Mouse (Mus musculus): ENCODE measurements at regions not wholly inside any gene's neighbourhood (a gene's known extent, or its start where the extent isn't known, plus 50 kb on each side); places are given as distances from the start of the nearest gene placed in this dataset.
"Not testable (repeated sequence)": the region's sequence is repeated elsewhere in the genome, so short reads cannot be mapped to it uniquely, and the experiment has no call there.

DNA sequence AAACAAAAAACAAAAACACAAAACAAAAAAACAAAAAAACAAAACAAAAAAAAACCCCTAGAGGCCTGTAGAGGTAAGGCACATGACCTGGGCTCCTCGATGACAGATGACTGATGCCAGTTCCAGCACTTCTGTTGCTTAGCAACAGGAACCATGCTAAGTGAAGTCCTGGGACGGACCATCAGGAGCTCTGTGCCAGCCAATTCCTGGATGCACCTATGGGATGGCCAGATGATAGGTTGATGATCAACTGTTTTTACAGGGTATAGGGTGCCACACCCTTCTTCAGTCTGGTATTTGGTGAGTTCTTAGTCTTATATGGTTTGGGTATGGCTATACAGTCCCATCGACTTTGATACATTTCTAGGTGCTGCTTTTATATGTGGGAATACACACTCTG lies 209.9 kb downstream of the Med10 start:
- no peak for DNase-seq

DNA sequence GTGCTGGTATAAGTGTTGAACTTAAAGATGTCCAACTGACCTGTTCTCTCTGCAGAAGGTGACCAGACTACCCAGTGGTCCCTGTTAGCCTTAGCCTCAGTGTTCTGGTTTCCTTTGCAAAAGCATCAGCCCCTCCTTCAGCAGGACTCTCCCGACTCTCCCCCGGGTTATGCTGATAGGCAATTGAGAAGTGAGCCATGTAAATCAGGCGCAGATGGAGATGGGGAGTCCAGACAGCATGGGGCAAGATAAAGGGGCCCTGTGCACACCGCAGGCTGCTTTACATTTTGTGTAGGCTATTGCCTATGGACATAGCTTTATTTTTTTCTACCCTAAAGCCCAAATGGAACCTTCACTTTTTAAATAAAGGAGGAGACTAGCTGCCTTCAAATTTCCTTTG lies 213.0 kb downstream of the Med10 start:
- no peak for DNase-seq

DNA sequence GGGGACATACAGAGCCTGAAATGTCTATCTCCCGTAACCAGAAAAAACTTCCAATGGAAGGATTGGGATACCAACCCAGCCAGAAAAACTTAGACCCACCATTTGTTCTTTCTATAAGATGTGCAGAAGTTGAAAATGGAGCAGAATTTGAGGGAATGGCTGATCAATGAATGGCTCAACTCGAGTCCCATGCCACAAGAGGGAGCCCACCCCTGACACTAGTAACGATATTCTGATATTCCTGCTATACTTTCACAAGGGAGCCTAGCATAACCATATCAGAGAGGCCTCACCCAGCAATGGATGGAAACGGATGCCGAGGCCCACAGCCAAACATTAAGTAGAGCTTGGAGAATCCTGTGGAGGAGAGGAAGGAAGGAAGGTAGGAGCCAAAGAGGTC lies 215.3 kb downstream of the Med10 start:
- DNase-seq, result no peak

DNA sequence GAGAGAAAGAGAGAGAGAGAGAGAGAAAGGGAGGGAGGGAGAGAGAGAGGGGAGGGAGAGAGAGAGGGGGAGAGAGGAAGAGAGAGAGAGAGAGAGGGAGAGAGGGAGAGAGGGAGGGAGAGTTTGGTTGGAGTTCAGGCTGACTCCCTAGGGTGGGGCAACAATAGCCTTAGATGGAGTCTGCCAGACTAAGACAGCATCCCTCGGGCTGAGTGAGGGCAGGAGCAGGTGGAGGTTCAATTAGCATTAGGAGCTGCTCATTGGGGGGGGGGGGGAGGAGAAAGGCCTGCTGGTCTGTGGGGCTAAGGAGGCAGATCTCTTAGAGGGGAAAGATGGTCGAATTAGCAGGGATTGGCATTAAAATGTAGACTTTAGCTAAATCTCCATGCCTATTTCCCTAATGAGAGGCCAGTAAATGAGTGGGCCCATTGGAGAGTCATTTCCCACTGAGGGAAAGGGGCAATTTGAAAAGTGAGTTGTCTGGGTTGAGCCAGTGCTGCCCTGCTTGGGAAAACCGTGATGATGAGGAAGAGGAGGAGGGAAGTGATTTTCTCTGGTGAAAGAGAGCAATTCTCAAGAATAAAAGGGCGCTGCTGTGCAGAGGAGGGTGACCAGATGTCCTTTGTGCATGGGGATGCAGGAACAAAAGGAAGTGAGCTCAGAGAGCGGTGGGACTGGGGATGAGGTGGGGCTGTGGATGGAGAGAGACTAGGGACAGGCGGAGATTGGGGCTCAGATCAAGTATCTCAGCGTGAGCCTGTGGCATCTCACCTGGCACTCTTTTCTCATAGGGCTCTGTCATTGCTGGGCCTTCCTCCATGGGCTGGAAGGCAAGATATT lies 218.0 kb downstream of the Med10 start:
- DNase-seq, result no peak

DNA sequence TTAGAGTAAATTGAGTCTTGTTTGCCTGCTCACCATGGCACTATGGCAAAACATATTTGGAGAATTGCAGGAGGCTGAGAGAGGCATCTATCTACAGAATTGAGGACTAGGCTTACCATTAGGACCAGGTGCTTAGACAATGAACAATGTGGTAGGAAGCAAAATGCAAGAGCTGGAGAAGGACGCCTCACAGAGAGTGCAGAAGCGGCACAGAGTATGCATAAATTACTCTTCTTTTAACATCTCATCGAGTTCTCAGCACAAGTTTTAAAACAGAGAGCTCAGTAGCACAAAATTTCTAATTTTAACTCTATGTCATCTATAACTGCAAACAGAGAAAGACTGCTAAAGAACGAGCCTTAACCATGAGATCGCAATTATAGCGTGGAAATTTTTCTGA lies 231.1 kb downstream of the Med10 start:
- no peak for DNase-seq

DNA sequence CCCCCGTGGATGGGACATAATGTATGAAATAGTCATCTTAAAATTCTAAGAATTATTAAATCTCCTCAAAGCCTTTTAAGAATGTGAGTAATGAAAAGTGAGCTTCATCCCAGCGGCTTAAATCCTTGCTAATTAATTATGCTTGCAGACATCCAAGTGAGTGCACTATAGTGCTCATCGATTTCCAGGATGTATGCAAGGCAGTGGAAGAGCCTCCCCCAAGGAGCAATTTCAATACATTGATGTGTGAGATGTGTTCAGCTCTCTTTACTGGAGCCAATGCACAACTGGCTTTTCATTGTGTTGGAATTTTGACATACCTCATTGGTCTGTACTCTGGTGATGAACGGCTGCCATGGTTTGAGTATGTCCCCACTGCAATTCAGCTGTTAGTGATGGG lies 231.6 kb downstream of the Med10 start:
- no peak for DNase-seq

DNA sequence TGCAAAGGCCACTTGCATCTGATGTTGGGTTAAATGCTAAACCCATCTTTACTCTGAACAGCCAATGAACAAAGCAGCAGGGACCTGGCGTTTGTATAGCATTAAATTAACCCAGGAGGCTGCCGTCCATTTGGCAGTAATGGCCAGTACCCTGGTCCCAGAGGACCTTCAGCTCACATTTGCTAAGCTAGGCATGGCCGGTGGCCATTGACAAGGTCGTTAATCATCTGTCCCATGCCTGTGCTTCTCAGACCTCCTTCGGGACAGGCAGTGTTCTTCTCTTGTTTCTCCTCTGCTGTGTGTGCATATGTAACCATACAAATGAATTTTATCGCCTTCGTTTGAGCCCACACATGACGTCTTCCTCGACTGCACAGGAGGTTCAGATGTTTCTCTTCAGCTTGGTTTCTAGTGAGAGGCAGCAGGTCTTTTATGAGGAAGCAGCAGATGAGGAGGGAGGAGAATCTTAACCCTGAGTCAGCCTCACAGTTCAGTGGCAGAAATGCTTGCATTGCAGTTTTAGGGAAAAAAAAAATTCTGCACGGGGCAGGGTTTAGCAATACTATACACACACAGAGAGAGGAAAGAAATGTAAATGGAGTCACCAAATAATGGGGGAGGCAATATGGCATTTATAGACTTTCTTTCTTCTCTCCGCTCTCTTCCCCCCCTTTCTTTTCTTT lies 235.9 kb downstream of the Med10 start:
- DNase-seq, result no peak

DNA sequence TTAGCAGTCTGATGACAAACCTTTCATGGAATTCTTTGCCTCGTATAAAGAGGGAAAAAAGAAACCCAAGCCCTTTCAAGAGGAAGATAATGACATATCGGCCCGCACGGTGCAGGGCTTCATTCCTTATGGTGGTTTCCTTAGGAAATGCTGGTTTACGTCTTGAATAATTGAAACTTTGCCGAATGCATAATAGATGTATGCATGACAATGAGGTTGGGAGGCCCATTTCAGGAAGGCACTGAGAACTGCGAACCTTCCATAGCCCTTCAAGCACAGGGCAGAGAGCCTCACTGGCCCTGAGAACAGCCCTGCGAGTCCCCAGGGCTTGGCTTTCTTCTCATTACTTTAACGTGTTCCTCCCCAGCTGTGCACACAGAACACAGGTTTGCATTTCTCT lies 255.7 kb downstream of the Med10 start:
- DNase-seq, result no peak

DNA sequence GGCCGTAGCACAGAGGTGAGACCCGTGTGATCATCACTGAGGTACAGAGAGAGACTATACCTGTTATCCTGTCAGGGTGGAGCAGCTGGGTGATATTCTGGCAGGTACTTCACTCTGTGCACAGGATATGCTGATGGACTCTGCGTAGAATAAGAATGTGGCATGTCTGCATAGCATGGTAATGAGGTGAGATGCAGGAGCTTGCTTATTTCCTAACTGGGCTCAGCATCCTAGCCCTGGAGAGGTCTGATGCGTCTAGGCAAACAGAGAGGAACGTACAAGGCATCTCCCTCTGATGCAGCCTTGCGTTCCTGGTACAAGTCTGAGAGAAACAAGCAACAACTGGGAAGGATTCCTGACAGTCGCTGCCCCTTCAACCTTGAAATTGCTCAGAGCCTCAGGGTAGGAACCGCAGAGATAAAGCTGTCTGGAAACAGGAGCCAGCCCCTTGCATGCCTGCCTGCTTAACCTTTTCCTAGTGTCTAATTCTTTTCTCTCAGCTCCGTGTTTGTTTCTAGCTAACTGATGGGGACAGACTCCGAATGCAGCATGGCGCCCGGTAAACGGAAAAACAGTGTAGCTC lies 259.3 kb downstream of the Med10 start:
- no peak for DNase-seq

DNA sequence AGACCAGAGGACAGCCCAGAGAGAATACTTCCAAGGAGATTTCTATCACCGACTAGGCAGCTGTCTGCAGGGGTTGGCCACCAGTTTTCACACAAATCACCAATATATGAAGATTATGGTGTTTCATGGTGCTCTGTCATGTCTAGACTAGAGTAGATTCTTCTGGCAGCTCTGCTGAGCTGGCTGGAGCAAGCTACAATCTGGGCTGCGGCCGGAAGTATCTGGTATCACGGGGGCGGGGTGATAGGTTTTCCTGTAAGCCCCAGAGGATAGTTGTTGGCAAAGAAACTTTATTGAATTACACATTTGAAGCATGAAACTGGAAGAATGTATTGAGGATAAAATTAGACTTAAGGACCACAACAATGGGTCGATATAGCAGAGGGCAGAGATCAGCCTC lies 271.5 kb downstream of the Med10 start:
- no peak for DNase-seq

DNA sequence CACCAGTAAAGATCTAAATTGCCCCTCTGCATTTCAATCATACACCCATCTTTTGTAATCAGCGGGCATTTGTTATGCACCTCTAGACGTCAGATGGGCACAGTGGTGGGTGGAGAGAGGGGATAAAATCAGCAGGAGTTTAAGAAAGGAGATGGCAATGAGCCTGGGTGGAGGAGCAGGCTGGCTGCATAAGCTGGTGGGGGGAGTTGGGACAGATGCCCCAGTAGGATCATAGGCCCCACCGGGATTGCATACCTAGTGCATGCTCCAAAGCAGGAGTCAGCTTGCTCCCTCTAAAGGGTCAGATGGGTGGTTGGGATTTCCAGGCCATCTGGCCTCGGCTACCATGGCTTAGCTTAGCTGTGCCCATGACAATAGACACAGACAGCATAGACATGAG lies 273.2 kb downstream of the Med10 start:
- no peak for DNase-seq

DNA sequence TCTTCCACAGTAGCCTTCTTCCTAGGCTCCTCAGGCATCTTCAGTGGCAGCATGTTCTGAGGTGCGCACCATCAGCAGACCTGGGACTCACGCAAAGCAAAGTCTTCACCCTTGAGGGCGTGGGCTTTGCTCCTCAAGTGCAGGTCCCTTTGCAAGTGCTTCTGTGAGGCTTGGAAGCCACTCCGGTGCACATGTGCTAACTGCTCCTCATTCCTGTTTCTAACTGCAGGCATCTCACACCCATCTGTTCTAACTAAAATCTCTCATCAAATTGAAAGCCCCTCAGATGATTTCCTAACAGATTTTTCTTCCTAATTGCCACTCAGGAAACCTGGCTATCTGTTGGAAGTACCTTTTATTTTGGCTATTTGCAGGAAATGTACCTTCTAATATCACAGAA lies 278.9 kb downstream of the Med10 start:
- DNase-seq, result no peak

DNA sequence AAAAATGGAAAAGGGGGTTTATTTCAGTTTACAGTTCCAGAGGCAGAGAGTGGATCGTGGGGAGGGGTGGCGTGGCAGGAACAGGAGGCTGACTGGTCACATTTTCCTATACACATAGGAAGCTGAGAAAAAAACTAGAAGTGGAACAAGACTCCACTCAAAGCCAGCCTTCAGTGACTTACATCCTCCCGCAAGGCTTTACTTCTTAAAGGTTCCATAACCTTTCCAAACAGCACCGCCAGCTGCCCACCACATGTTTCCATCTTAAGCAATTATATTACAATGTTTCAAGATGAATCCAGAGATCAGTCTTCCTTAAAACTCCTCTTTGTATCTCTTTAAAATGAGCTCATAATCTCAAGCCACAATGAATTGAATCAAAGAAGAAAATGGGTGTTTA lies 290.7 kb downstream of the Med10 start:
- DNase-seq, result no peak

DNA sequence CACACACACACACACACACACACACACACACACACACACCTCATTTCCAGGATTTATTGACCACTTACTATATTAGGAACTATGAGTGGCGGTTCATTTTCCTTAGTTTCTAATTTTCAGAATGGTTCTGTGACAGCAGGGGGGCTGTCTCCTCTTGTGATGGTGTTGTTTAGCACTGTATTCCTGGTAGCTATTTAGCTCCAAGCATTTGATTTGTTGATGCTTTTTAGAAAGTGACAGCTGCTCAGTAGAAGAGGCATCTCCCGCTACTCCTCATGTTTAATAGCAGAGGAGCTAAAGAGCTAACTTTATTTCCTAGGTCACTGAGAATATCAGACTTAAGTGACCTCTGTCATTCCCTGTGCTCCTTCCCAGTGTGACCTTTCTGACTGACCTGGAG lies 291.8 kb downstream of the Med10 start:
- DNase-seq, result no peak

DNA sequence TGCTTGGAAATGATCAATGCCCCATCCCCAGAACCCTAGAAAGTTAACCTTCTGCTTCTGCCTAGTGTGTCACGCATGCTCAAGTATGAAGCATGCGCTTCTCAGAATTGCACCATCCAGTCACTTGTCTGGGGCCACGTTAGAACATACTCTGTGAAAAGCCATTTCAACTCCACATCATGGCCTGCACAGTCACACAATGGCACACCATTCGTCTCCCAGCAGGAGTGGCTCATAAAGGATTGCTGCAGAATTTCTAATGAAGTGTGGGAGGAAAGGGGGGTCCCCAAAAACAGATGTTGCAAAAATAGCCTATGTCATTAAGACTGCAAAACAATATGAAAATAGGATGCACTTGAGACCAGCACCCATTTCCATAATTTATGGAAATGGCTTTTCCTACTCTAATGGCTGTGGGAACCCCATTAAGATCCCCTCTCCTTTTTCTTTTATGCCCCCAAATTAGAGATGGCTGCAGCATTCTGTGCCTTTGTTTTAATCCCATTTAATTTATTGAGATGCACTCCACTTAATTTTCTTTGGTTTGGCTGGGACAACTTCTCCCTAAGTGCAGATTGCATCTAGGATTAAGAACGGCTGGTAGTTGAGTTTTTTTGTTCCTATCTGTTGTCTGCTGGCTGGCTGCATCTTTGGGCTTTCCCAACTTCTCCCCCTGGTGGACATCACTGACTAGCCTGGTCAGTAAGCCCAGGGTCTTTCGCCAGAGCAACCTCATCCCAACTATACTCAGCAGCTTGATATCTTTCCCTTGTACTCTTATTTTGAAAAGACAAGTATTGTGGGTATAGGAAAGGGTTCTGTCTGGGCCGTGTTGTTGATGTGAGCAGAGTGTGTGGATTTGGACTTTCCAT lies 294.5 kb downstream of the Med10 start:
- DNase-seq, result no peak

DNA sequence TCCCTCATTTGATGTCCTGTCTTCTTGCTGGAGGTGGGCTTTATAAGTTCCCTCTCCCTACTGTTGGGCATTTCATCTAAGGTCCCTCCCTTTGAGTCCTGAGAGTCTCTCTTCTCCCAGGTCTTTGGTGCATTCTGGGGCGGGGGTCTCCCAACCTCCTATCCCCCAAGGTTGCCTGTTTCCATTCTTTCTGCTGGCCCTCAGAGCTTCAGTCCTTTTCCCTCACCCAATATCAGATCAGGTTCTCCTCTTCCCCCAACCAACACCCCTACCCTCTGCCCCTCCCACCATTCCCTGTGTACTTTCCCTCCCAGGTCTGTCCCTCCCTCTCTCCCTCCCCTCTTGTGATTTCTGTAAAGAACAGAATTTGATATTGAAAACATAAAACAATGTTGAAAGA lies 297.9 kb downstream of the Med10 start:
- not testable (repeated sequence) for DNase-seq

DNA sequence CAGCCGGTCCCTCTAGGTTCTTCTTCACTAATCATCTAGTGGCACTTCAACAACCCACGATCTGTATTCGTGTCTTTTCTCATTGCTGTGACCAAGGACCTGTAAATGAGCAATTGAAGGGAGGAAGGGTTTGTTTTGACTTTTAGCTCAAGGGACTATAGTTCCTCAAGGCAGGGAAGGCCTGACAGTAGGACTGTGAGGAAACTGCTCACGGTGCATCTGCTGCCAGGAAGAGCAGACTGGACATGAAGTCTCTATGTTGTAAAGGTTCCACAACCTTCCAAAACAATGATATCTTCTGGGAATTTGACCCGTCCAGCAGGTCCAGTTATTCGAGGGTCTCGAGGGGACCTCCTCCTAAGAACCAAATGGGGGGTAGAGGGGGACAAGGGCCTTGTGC lies 300.8 kb downstream of the Med10 start:
- no peak for DNase-seq

DNA sequence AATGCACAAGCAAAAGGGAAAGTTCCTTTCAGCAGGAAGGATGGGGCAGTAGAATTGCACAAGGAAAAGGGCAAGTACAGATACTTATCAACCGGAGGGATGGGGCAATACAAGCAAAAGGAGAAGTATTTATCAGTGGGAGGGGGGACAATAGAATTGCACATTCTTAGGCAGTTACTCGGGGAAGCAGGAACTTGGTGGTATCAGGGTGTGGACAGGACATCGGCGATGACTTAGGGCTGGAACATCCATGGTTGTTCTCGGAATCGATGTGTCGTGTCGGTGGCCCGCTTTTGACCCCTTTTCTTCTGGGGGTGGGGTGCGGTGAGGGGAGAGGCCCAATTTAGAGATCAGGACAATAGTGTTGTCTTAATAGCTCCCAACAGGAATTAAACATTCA lies 301.3 kb downstream of the Med10 start:
- not testable (repeated sequence) for DNase-seq

DNA sequence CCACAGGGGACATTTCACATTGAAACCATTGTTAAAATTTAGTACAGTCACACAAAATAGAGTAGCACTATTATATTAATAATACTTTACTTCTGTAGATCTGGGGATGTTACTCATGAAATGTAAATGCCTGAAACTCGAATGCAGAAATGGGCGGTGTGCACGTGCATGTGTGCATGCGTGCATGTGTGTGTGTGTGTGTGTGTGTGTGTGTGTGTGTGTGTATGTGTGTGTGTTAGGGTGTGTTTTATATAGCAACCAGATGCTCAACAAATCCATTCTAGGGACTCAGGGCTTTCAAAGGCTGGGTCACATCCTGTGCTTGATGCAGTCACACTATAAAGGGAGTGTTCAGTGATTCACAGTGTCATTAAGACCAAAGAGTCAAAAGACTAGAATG lies 301.7 kb downstream of the Med10 start:
- no peak for DNase-seq

DNA sequence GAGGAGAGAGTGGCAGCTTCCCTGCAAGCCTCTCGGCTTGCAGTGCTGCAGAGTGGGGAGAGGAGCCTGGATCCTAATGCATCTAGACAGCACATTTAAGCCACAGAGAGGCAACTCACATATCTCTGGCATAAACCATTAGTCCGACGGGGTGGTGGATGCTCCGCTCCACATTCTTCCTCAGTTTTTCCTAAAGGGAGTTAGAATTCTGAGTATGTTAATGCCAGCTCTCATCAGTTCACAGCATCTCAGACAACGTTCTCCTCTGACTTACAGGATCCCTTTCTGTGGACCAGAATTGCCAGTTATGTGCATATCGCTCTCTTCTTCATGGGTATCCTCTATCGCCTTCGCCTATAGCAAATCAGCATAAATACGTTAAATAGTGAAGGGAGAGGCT lies 313.4 kb downstream of the Med10 start:
- no peak for DNase-seq

DNA sequence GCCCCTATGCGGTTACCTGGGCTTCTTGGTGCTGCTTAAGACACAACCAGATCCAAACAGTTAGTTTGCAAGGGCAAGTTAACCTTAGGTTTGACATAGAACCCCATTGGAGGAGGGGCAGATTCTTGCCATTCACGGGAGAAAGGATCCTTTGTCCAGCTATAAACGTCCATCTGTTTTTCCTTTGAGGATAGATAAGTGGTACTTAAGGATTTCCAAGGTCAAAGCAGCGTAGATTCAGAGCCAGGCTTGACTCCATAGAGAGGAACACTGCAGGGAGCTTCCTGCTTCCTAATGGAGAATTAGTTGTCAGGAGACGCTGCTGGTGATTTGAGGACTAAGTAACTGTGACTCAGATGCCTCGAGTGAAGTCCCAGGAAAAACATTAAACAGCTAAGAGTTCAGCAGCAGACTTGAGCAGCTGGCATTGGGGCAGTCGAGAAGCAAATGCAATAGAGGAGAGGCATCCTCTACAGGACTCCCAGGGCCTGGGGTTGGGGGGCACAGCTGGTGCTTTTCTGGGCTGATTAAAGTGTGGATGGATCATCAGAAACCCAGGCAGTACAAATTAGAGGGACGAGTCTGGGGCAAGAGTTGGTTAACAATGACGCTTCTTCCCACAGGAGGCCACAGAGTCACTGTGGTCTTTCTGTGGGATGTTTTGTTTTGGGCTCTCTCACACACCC lies 322.8 kb downstream of the Med10 start:
- DNase-seq, result no peak

DNA sequence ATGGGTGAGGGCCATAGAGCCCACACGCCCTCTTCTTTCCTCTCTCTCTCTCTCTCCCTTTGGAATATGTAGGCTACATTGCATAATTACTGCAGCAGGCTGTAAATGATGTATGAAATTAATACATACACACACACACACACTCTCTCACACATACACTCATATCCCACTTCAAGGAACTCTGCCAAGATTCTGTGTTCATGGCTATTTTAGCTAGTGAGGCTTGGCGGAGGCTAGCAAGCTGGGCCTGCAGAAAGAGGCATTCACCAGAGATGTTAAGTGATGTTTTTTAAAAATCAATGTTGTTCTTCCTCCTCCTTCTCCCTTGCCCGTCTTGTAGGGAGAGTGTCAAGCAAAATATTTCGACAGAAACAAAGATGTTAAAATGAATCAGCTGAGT lies 325.1 kb downstream of the Med10 start:
- no peak for DNase-seq
